Mouse (Mus musculus) cerebellum, postnatal 4 days (tissue): ENCODE data around the gene Gamt.

Source experiments
- DNase-seq, 2 experiments: peaks; one replicate each; pipeline ENCODE4 v3.0.0; 2022; ENCODE audit warnings: low spot score in 2 of 2, mixed read lengths in 1 of 2

The Gamt gene

GRCm38 (mm10) chr10:80285222-80286070 lies 24.6 kb upstream of the Gamt start:
- no peak for DNase-seq

GRCm38 (mm10) chr10:80282481-80283441 lies 21.9 kb upstream of the Gamt start:
- no peak for DNase-seq

GRCm38 (mm10) chr10:80281921-80282371 lies 21.1 kb upstream of the Gamt start:
- no peak for DNase-seq

- no peak for DNase-seq
Observed at GRCm38 (mm10) chr10:80281304-80281703, 20.5 kb upstream of the Gamt start.

DNA sequence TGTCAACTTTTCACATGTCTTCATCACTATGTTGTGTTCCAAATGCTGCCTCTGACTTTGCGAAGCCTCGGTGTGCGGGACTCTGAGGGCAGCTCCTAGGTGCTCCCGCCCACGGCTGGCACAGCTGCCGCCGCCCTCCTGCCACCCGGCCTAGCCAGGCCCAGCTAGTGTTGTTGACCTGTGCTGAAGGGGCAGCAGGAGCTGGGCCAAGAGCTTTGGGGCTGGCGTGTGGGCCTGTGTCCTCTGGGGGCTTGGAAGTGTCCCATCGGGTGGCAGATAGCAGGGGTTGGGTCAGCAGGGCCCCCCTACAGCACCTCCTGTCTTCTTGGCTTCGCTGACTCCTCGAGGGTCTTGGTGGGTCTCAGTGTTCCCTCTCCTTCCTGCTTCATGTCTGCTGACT lies 18.5 kb upstream of the Gamt start:
- DNase-seq, result no peak

DNA sequence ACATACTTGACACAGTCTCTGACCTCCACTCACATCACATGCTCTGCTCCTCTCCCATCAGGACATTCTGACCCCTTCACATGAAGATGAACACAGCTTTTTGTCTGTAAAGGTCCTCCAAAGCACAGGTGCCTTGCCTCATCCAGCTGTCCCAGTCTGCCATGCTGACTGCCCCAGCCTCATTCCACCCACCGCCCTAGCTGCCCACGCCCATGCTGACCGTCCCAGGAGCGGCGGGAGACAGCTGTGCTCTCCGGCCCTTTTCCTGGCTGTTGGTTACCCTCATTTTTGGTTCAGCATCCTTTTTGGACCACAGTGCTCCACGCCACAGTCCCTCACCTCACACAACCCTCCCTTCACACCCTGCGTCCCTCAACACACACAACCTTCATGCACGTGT lies 17.6 kb upstream of the Gamt start:
- no peak for DNase-seq

DNA sequence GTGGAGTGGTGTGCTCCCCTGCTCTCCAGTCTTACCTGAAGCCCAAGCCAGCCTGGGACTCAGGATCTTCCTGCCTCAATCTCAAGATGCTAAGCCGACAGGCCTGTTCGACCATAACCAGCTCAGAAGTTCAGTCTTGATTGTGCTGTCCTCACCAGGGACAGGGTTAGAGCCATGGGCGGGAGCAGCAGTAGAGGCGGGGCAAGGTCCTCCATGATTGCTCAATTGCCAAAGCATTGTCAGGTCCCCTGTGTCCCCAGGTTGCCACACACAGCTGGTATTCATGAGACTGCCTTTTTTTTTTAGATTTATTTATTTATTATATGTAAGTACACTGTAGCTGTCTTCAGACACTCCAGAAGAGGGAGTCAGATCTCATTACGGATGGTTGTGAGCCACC lies 15.4 kb upstream of the Gamt start:
- no peak for DNase-seq

DNA sequence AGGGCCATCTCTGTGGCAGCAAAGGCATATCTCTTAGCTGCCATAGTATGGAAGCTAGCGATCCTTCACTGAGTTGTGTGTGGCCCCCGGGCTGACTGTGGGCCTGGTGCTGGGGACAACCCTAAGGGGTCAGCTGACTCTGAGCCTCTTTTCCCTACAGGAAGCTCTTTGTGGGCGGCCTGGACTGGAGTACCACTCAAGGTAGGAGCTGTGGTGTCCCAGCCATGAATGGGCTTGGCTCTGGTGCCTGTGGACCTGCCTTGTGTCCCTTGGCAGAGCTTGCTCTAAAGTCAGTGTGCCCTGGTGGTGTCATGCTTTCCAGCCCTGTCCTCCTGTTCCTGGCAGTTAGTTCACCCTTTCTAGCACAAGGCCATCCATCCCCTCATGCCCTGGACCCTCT lies 13.0 kb upstream of the Gamt start:
- no peak for DNase-seq

- no peak for DNase-seq
Observed at GRCm38 (mm10) chr10:80271870-80272585, 11.2 kb upstream of the Gamt start.

DNA sequence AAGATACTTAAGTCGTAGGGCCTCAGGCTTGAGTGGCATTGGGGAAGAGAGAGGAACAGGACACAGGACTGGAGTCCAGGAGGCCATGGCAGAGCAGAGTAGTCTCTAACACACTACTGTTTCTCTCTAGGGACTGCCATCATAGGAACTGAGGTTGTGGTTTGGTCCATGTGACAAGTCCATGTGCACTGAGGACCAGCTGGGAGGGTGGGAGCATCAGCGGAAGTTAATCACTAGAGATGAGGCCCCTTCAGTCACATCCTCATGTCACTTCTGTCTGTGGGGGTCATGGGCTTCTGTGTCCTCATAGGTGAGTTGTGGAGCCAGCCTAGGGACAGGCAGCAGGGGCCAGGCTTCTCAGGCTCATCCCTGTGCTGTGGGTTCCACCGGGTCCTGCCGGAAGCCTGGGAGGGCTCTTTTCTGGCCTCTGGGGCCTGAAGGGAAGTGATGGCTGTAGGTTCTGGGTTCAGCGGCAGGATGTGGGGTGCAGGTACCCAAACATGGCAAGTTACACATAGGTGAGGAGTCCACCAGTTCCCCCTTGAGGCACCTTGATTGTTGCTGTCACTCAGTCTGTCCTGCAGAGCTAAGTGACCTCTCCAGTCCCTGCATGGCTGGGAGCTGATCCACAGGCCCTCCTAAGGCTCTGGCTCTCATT lies 10.5 kb upstream of the Gamt start:
- DNase-seq, result no peak

DNA sequence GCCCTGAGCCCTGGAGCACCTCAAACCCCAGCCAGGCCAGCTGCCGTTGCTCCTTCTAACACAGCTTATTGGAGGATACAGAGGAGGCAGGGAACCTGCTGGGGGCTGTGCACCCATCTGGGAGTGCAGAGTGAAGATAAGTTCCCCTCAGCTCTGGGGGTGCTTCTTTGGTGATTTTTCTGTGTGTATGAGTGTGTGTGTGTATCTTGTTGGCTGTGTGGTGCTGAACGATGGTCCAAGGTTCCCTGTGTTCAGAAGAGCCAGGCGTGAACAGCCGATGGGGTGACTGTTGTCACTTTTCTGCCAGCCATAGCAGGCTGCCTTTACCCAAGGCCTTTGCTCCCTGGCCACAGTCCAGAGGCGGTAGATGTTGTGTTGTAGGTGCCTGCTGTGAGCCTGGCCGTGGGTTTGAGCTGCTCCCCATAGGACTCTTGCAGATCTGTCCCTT lies 9.9 kb upstream of the Gamt start:
- DNase-seq, result no peak

DNA sequence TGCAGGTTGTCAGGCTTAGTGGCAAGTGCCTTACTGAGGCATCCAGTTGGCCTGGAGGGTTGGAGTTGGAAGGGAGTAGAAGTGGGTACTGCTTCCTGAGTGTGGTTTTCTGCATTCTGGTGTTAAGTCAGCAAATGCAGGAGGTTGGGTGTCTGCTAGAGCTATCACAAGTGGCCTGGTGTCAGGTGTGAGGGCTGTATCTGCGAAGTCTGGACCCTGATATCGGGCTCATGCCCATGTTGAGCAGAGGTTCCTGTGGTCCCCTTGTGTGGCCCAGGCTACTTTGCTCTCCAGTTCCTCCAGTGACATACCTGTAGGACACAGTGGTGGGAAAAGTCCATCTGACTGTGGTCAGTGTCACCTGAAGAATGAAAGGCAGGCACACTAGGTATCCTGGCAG lies 9.3 kb upstream of the Gamt start:
- DNase-seq, result no peak

DNA sequence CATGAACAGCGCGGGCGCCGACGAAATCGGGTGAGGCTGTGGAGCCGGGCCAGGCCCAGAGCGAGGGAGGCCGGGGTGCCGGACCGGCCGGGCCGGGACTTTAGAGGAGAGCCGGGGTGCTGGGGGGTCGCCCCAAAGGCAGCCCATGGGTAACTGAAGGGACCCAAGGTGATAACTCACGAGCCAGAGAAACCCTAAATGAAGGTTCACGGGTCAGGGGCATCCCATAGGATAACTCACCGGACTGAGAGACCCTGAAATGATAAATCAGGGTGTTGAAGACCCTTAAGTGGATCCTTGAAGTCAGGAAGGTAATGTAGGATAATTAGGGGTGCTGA lies 4.3 kb upstream of the Gamt start:
- DNase-seq, result no peak

DNA sequence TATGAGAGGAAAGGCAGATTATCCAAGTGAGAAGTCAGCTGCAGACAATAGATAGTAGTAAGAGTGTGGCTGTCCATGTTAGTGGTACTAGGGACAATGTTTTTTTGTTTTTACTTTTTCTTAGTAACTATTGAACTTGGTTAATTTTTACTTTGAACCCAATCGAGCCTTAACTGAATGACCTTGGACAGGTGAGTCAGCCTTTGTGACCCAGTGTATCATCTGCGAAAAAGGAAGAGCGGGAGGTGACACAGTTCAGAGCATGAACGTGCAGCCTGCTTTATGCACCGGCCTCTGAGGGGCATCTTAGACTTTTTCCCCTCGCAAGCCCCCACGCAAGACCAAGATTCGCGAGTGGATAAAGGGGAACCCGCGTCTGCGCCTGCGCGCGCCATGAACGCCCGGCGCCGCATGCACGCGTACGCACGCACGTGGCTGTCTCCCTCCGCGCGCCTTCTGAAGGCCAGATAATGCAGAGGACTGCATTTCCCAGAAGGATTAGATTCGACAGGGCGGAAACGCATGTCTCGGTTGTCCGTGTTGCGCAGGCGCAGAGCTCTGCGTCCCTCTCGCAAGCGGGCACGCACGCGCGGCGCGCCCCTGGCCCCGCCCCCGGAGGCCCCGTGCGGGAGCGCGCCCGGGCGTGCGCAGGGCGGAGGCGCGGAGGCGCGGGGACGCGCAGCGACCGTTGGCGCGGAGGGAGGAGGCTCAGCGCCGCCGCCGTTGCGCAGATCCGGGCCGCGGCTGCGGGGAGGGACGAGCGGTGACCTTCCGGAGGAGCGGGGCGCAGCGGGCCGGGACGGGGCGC lies 3.7 kb upstream of the Gamt start:
- DNase-seq, result peak; percentile 96 to 99

DNA sequence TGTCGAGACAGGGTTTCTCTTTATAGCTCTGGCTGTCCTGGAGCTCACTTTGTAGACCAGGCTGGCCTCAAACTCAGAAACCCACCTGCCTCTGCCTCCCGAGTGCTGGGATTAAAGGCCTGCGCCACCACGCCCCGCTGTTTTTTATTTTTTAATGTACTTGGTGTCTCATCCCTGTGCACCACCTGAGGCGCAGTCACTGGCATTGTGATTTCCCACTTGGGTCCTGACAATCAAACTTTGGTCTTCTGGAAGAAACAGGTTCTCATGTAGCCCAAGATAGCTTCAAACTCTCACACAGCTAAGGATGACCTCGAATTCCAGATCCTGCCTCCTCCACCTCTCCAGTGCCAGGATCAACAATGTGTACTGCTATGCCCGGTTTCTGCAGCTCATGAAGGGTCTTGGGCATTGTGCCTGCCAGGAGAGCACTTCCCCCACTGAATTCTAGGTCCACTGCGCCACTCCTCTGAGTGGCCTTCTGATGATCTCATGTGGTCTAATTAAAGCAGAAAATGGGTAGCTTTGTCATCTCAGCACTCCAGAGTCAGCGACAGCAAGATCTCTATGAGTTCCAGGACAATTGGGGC lies 2.1 kb upstream of the Gamt start:
- DNase-seq, result no peak

GRCm38 (mm10) chr10:80262169-80262568 lies 1.4 kb upstream of the Gamt start:
- DNase-seq, result no peak

GRCm38 (mm10) chr10:80261585-80261968 lies 765 bp upstream of the Gamt start:
- peak; percentile 65 to 90 for DNase-seq

DNA sequence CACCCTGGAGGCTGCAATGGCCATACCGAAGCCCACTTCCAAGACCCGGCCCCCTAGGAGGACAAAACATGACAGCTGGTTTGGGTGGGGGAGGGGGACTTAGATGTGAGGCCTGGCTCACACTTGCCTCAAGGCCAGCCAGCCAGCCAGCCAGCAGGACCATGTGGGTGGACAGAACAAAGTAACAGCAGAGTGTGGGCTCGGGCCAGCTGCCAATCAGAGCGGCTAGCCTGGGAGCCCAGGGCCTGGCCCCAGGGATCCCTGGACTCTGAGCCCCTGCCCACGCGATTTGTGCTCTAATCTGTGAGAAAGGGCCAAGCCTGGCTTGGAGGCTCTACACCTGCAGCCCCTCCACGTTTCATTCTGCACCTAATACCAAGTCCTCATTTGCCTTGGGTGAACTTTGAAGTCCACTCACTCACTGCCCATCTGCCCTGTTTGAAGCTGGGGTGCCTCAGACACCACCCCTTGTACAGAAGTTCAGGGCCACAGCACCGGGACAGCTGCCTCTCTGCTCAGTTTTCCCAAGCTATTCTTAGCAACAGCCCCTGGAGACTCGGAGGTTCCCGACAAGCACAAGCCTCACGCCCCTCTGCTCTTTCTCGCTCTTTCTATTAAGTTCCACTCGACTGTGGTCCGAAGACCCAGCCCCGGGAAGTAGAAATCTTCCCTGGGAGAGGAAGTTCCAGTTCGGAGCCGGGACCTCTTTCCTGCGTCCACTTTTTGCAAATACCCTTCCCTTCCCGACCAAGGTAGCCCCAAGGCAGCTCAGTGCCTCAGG lies 761 bp downstream of the Gamt start:
- DNase-seq, result peak in 1 of 2 experiments; percentile 83

- DNase-seq, result no peak
Observed at GRCm38 (mm10) chr10:80259463-80259805, 1.4 kb downstream of the Gamt start.
